ENCODE assay signal across 8 mouse cellular contexts in the genomic region with DNA sequence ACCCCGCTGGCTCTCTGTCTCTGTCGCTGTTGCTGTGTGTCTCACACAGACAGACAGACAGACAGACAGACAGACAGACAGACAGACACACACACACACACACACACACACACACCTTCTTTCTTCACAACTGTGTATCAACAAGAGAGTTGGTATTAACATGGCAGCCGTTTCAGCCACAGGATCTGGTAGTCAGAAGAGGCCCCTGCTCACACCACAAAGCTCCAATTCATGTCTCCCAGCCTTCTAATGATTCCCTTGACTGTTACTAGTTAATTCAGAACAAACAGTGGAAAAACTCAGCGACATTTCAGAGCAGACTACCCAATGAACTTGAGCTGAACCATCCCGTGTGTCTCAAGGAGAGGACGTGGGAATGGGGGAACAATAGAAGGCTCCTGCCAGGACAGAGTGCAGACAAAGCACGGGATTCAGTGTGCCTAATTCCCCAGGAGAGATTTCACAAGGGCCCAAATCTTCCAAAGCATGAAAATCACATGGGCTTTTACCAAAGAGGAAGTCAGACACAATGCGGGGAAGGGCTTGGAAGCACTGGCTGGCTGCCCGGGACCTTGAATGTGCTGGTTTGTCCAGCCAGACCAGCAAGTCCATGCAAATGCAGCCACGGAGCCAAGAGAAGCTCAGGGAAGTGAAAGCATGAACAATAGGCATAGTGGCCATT. TPM values are rescaled to one million over a fixed set of nuclear protein-coding genes. Genes with fewer than 3 reads are reported as not detected.
DNase-seq lines count a peak whose midpoint lies in the region; ATAC-seq lines count a peak whose summit lies in the region.

No protein-coding gene starts in this region.

- ATAC-seq in hindbrain, embryonic 14.5 days (ENCODE audit: low FRiP score) = peak; percentile 89

- no peaks in the 10 kb centered on the region for H3K27me3 ChIP-seq in hindbrain, embryonic 14.5 days (ENCODE audit: control insufficient read depth, insufficient read depth, low read length)

- 16% methylated on average over 10 of the region's 10 CpGs for WGBS in hindbrain, embryonic 14.5 days

- H3K4me2 ChIP-seq in hindbrain, embryonic 14.5 days (replicated peaks) = no peak overlapping the region

- H3K9ac ChIP-seq in hindbrain, embryonic 14.5 days = no peak overlapping the region

- peaks cover 9% of the 10 kb centered on the region for H3K4me1 ChIP-seq in hindbrain, embryonic 14.5 days (replicated peaks; ENCODE audit: control insufficient read depth, insufficient read depth, low read length)

- H3K4me3 ChIP-seq in hindbrain, embryonic 14.5 days (replicated peaks; ENCODE audit: low read length) = no peak overlapping the region

- 0 out of 2 replicates have a peak, but pooled peaks cover under 1% of the 10 kb centered on the region for H3K9me3 ChIP-seq in hindbrain, embryonic 14.5 days (ENCODE audit: control insufficient read depth, low read length)

- peak; percentile 90 for DNase-seq in adrenal gland, postnatal 10 days
- DNase-seq in embryo, embryonic 10.5 days (ENCODE audit: low spot score) = peak; percentile 73
- peak; percentile 91 for DNase-seq in gastrocnemius, postnatal 14 days
- DNase-seq in hindbrain, embryonic 14.5 days (ENCODE audit: low spot score) = peak; percentile 73
- DNase-seq in layer of hippocampus, postnatal 10 days (ENCODE audit: low spot score in 2 of 2) = peak; percentile 65 to 75
- DNase-seq in lung, postnatal 14 days = peak; percentile 93
- DNase-seq in right cerebral cortex, postnatal 14 days = peak; percentile 54
- DNase-seq in thymus, postnatal 0 days (ENCODE audit: low spot score) = no peak

- H3K36me3 ChIP-seq in hindbrain, embryonic 14.5 days (replicated peaks; ENCODE audit: control insufficient read depth, insufficient read depth) = no peaks in the 10 kb centered on the region

- peak overlapping the region; percentile 76 for H3K27ac ChIP-seq in hindbrain, embryonic 14.5 days

- intact Hi-C loops in gastrocnemius, postnatal 14 days (cut with DNase I; ENCODE audit: low total_unique reads) = no loop called here

RNA-seq across cellular contexts. Expression of gene Pdlim3, which starts 10.2 kb away (rescaled TPM):
- total RNA-seq in adrenal gland, postnatal 10 days (2021) = 10 to 100 TPM; 21.6 to 41.8 TPM
- total RNA-seq in gastrocnemius, postnatal 14 days (2021) = 100 to 1,000 TPM; 440 to 576 TPM
- polyA plus RNA-seq in hindbrain, embryonic 14.5 days (2014; fragmentation: Nextera tagmentation; extraction: Ambion mirVana) = 19.2 TPM in 2 replicates
- 1 to 10 TPM; 2.5 to 2.7 TPM for total RNA-seq in layer of hippocampus, postnatal 10 days (2021)
- 3.9 and 4.6 TPM in 2 replicates for polyA plus RNA-seq in thymus, postnatal 0 days (2015; fragmentation: Nextera tagmentation; extraction: Ambion mirVana)

RNA-seq across cellular contexts. Expression of gene Ccdc110, which starts 59.3 kb away (rescaled TPM):
- total RNA-seq in adrenal gland, postnatal 10 days (2021) = under 1 TPM in 1 of 2 experiments, not detected in 1; 0.21 TPM
- total RNA-seq in gastrocnemius, postnatal 14 days (2021) = not detected
- polyA plus RNA-seq in hindbrain, embryonic 14.5 days (2014; fragmentation: Nextera tagmentation; extraction: Ambion mirVana) = 0.23 TPM in 1 of 2 replicates, not detected in the other
- 1 to 10 TPM; 1.4 to 1.8 TPM for total RNA-seq in layer of hippocampus, postnatal 10 days (2021)
- polyA plus RNA-seq in thymus, postnatal 0 days (2015; fragmentation: Nextera tagmentation; extraction: Ambion mirVana) = not detected in 2 replicates

Comparison
In these comparisons a context has a peak if more than half of its experiments do, and no peak if none do; other contexts are left out.
1. RNA of gene Pdlim3, which starts 10.2 kb away (total RNA-seq): 440 to 576 TPM in gastrocnemius, postnatal 14 days; 21.6 to 41.8 TPM in adrenal gland, postnatal 10 days and 2.5 to 2.7 TPM in layer of hippocampus, postnatal 10 days; every median in the first group is over 10 times any median in the second.